8 mouse cellular contexts compared by ENCODE assay signal in genomic region chr4:156188162-156188810, GRCm38 (mm10). TPM values are rescaled to one million over a fixed set of nuclear protein-coding genes. Genes with fewer than 3 reads are reported as not detected.
DNase-seq lines count a peak whose midpoint lies in the region; ATAC-seq lines count a peak whose summit lies in the region.

No protein-coding gene starts in this region.

- ATAC-seq in kidney, embryonic 14.5 days (ENCODE audit: low FRiP score, low TSS enrichment) = 0 out of 2 replicates have a peak, but pooled peaks have one; percentile 2
- ATAC-seq in hematopoietic stem cell, adult 5-6 weeks (replicated peaks in 1 of 2; ENCODE audit: insufficient read depth in 1 of 2, low FRiP score in 2 of 2, low TSS enrichment in 1 of 2, low read depth in 1 of 2, poor library complexity in 2 of 2, severe bottlenecking in 2 of 2) = peak; percentile 19 to 50; a peak in 1 of 4 replicates
- peak; percentile 0; the same call in 1 of the 2 replicates for ATAC-seq in midbrain, embryonic 13.5 days

- no peaks in the 10 kb centered on the region for H3K27me3 ChIP-seq in kidney, embryonic 14.5 days (ENCODE audit: control insufficient read depth, insufficient read depth, low read length)
- H3K27me3 ChIP-seq in midbrain, embryonic 13.5 days = no peaks in the 10 kb centered on the region

- H3K4me1 ChIP-seq in kidney, embryonic 14.5 days (ENCODE audit: control insufficient read depth, insufficient read depth, low read length) = peaks cover 71% of the 10 kb centered on the region
- peaks cover 98% of the 10 kb centered on the region for H3K4me1 ChIP-seq in midbrain, embryonic 13.5 days (replicated peaks)

- 69% methylated on average over 5 of the region's 5 CpGs for WGBS in kidney, embryonic 14.5 days
- 30% methylated on average over 5 of the region's 5 CpGs for WGBS in midbrain, embryonic 13.5 days

- H3K9ac ChIP-seq in kidney, embryonic 14.5 days (ENCODE audit: low read depth, low read length) = no peak overlapping the region
- H3K9ac ChIP-seq in midbrain, embryonic 13.5 days (replicated peaks) = peak overlapping the region; percentile 30; the same call in 1 of the 2 replicates

- no peak for DNase-seq in kidney, postnatal 25 days
- peak; percentile 66 for DNase-seq in R1 (ENCODE audit: low read depth, low spot score)
- no peak for DNase-seq in cerebellum, postnatal 4 days (ENCODE audit: low spot score in 2 of 2)
- DNase-seq in urinary bladder, postnatal 36 days (ENCODE audit: low spot score in 2 of 2) = no peak
- no peak for DNase-seq in thymus, postnatal 36 days

- no peak overlapping the region for H3K4me2 ChIP-seq in kidney, embryonic 14.5 days (replicated peaks; ENCODE audit: low read depth, low read length)
- H3K4me2 ChIP-seq in midbrain, embryonic 13.5 days (replicated peaks) = peak overlapping the region; percentile 38

- no peak overlapping the region for H3K4me3 ChIP-seq in kidney, embryonic 14.5 days (ENCODE audit: low read length)
- H3K4me3 ChIP-seq in midbrain, embryonic 13.5 days (replicated peaks) = peak overlapping the region; percentile 12; the same call in 1 of the 2 replicates

- H3K27ac ChIP-seq in kidney, embryonic 14.5 days (ENCODE audit: low read depth, low read length) = peak overlapping the region; percentile 82
- H3K27ac ChIP-seq in midbrain, embryonic 13.5 days = peak overlapping the region; percentile 89

- H3K36me3 ChIP-seq in kidney, embryonic 14.5 days (ENCODE audit: control insufficient read depth, insufficient read depth, low read length) = peaks cover 51% of the 10 kb centered on the region
- H3K36me3 ChIP-seq in midbrain, embryonic 13.5 days = peaks cover 33% of the 10 kb centered on the region

- no peaks in the 10 kb centered on the region for H3K9me3 ChIP-seq in kidney, embryonic 14.5 days (ENCODE audit: control insufficient read depth, low read length)
- no peaks in the 10 kb centered on the region for H3K9me3 ChIP-seq in midbrain, embryonic 13.5 days

RNA-seq across cellular contexts. Expression of gene Agrn, which starts 9.0 kb away (rescaled TPM):
- 61.6 and 83.9 TPM in 2 replicates for polyA plus RNA-seq in kidney, embryonic 14.5 days (2014; fragmentation: Nextera tagmentation; extraction: Ambion mirVana)
- total RNA-seq in hematopoietic stem cell, adult 5-6 weeks (2017) = 2.1 and 5.2 TPM in 2 replicates
- 129 and 142 TPM in 2 replicates for polyA plus RNA-seq in midbrain, embryonic 13.5 days (2015; fragmentation: Nextera tagmentation; extraction: Ambion mirVana)

RNA-seq across cellular contexts. Expression of gene Isg15, which starts 12.3 kb away (rescaled TPM):
- polyA plus RNA-seq in kidney, embryonic 14.5 days (2014; fragmentation: Nextera tagmentation; extraction: Ambion mirVana) = 0.36 TPM in 1 of 2 replicates, not detected in the other
- 4.3 and 6.7 TPM in 2 replicates for total RNA-seq in hematopoietic stem cell, adult 5-6 weeks (2017)
- 1.2 and 2.0 TPM in 2 replicates for polyA plus RNA-seq in midbrain, embryonic 13.5 days (2015; fragmentation: Nextera tagmentation; extraction: Ambion mirVana)

RNA-seq across cellular contexts. Expression of gene AW011738, which starts 14.8 kb away (rescaled TPM):
- polyA plus RNA-seq in kidney, embryonic 14.5 days (2014; fragmentation: Nextera tagmentation; extraction: Ambion mirVana) = 1.0 and 1.6 TPM in 2 replicates
- total RNA-seq in hematopoietic stem cell, adult 5-6 weeks (2017) = 1.9 and 2.6 TPM in 2 replicates
- polyA plus RNA-seq in midbrain, embryonic 13.5 days (2015; fragmentation: Nextera tagmentation; extraction: Ambion mirVana) = 5.3 and 6.9 TPM in 2 replicates

RNA-seq across cellular contexts. Expression of gene Perm1, which starts 27.4 kb away (rescaled TPM):
- 0.67 and 0.92 TPM in 2 replicates for polyA plus RNA-seq in kidney, embryonic 14.5 days (2014; fragmentation: Nextera tagmentation; extraction: Ambion mirVana)
- not detected in 2 replicates for total RNA-seq in hematopoietic stem cell, adult 5-6 weeks (2017)
- polyA plus RNA-seq in midbrain, embryonic 13.5 days (2015; fragmentation: Nextera tagmentation; extraction: Ambion mirVana) = 2.3 and 2.5 TPM in 2 replicates

RNA-seq across cellular contexts. Expression of gene Plekhn1, which starts 46.4 kb away (rescaled TPM):
- polyA plus RNA-seq in kidney, embryonic 14.5 days (2014; fragmentation: Nextera tagmentation; extraction: Ambion mirVana) = 17.4 and 20.3 TPM in 2 replicates
- 19.0 and 29.3 TPM in 2 replicates for total RNA-seq in hematopoietic stem cell, adult 5-6 weeks (2017)
- 26.4 and 28.3 TPM in 2 replicates for polyA plus RNA-seq in midbrain, embryonic 13.5 days (2015; fragmentation: Nextera tagmentation; extraction: Ambion mirVana)
